Mouse (Mus musculus) thymus, adult 2 months (tissue): ENCODE data around the gene Lrrc4c.

Experiments
- CTCF ChIP-seq: fragments of 200-500 bp; IDR thresholded peaks from 2 replicates; pipeline ENCODE4 v1.5.1; 2012; ENCODE audit warnings: mild to moderate bottlenecking, control low read depth, low read length, moderate library complexity, borderline replicate concordance; ENCODE audit not compliant: control insufficient read depth, poor library complexity, insufficient read depth; ENCODE audit errors: extremely low read depth
- POLR2A ChIP-seq: fragments of 200-500 bp; IDR thresholded peaks from 2 replicates; pipeline ENCODE4 v1.6.1; 2012; ENCODE audit warnings: mild to moderate bottlenecking, low read length, control low read depth, moderate library complexity; ENCODE audit not compliant: control insufficient read depth, poor library complexity, insufficient read depth; ENCODE audit errors: extremely low read depth

GRCm38 (mm10) chr2:97045628-97046027 lies 727.7 kb downstream of the Lrrc4c start:
- TF ChIP-seq CTCF, result no peak
- TF ChIP-seq POLR2A, result no peak
